Mouse (Mus musculus) lung, embryonic 14.5 days (tissue): ENCODE results near the gene Gbf1. TPM values are rescaled to one million over a fixed set of nuclear protein-coding genes. Genes with fewer than 3 reads are reported as not detected.
A peak's percentile ranks its signal among the peaks of the same experiment; 100 is the strongest.

Source experiments
- ATAC-seq: fragments of 200-750 bp; cut with Nextera tagmentation; 2 replicates; pipeline ENCODE4 v1.8.0; 2017; ENCODE audit warnings: mild to moderate bottlenecking, moderate TSS enrichment, moderate library complexity; ENCODE audit not compliant: insufficient read depth
- DNase-seq: peaks from one replicate; pipeline ENCODE4 v3.0.0-alpha.2; 2015
- H3K27ac ChIP-seq: fragments of 300-500 bp; sonication (generic); 2 replicates; pipeline ENCODE4 v1.5.1; 2014; ENCODE audit warnings: low read depth, mild to moderate bottlenecking, moderate library complexity
- H3K27me3 ChIP-seq: fragments of 300-500 bp; sonication (generic); 2 replicates; pipeline ENCODE4 v1.6.1; 2014; ENCODE audit warnings: low read length, control low read depth; ENCODE audit not compliant: insufficient read depth
- H3K36me3 ChIP-seq: fragments of 300-500 bp; sonication (generic); 2 replicates; pipeline ENCODE4 v1.6.1; 2014; ENCODE audit warnings: control low read depth; ENCODE audit not compliant: insufficient read depth
- H3K4me1 ChIP-seq: fragments of 300-500 bp; sonication (generic); 2 replicates; pipeline ENCODE4 v1.6.1; 2014; ENCODE audit warnings: antibody characterized with exemption, control low read depth; ENCODE audit not compliant: insufficient read depth
- H3K4me2 ChIP-seq: fragments of 300-500 bp; sonication (generic); 2 replicates; pipeline ENCODE4 v1.6.1; 2014; ENCODE audit warnings: mild to moderate bottlenecking
- H3K4me3 ChIP-seq: fragments of 300-500 bp; sonication (generic); 2 replicates; pipeline ENCODE4 v1.5.1; 2014; ENCODE audit warnings: low read depth, low read length
- H3K9ac ChIP-seq: fragments of 300-500 bp; sonication (generic); 2 replicates; pipeline ENCODE4 v1.6.1; 2014
- H3K9me3 ChIP-seq: fragments of 300-500 bp; sonication (generic); 2 replicates; pipeline ENCODE4 v1.6.1; 2016; ENCODE audit warnings: low read depth, low read length, control low read depth
- CTCF ChIP-seq: IDR thresholded peaks from 2 replicates; pipeline ENCODE4 v1.5.1; 2016; ENCODE audit warnings: antibody characterized with exemption, low read depth
- WGBS: fragments of 180-500 bp; shearing (Covaris S2); extraction: QIAGEN DNeasy Blood & Tissue Kit; methylation state at CpG from one replicate; pipeline ENCODE4 v1.1.7; 2014; 5-methylcytosine and 5-hydroxymethylcytosine counted together
- polyA plus RNA-seq: library from polyadenylated mRNA; unstranded; fragments of >200 nt; fragmentation: Nextera tagmentation; extraction: Ambion mirVana; gene quantifications from 2 replicates; pipeline ENCODE4 v1.2.1, GENCODE M21; 2014

Gbf1 gene
- polyA plus RNA-seq, 1 experiment from 2014 or later: 66.4 TPM

DNA sequence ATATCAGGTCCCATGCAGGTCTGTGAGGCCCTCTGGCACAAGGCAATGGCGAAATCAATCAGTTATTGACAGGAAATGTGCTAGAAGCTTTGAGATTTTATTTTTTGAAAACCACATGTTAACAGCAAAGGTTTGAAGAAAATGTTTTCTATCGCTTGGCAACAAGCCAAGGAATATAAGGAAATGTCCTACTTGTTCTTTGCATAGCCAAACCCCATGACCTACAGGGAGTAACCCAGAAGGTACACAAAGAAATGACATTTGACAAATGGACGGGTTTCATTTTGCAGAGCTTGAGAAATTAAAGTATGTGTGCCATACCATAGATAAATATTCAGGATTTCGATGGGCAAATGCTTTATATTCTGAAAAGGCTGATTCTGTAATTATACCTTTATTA, 144.6 kb downstream of the Gbf1 start:
- H3K9me3 ChIP-seq: no peaks in the 10 kb centered on the region
- no peaks in the 10 kb centered on the region for H3K27me3 ChIP-seq
- H3K36me3 ChIP-seq: no peaks in the 10 kb centered on the region
- no peak for ATAC-seq
- no peak for TF ChIP-seq CTCF
- H3K4me3 ChIP-seq: no peak overlapping the region
- no peak overlapping the region for H3K4me2 ChIP-seq
- WGBS: 57% methylated on average over 4 of the region's 4 CpGs
- DNase-seq: no peak
- H3K27ac ChIP-seq: no peak overlapping the region
- no peaks in the 10 kb centered on the region for H3K4me1 ChIP-seq
- H3K9ac ChIP-seq: no peak overlapping the region

DNA sequence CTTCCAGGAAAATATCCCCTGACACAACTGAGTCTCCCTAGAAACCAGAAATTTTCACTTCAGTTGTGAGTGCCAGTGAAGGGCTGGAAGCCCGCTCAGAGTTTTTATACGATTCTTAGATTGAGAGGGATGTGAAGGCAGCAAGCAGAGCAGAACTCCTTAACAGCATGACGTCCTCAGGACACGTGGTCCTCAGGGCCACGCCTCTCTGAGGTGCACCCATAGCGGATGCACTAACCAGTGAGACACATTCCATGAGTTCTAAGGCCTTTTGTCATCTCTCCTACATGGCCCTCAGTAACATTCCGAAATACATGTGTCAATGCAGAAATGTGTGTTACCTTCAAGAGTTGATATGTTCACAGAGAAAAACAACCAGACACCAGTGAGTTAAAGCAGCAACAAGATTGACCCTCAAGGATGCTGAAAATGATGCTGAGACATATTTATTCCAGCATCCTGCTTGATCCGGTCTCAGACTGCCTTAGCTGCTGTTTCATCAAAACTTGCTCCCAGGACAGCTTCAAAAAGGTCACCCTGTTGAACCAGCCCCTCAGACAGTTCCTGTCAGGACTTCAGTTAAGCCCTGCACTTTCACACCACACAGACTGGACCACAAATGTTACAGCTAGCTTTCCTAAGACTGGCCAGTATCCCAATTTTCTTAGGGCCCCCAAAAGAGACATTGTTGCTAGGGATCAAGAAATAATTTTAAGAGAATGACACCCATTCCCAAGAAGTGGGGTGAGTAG, 148.2 kb downstream of the Gbf1 start:
- TF ChIP-seq CTCF: no peak
- Histone ChIP-seq H3K4me3 (no peak overlapping the region), H3K4me2 (no peak overlapping the region), H3K9me3 (no peaks in the 10 kb centered on the region), H3K27me3 (no peaks in the 10 kb centered on the region), H3K27ac (no peak overlapping the region), H3K4me1 (no peaks in the 10 kb centered on the region), H3K36me3 (no peaks in the 10 kb centered on the region), H3K9ac (no peak overlapping the region)
- 27% methylated on average over 8 of the region's 8 CpGs for WGBS
- ATAC-seq (no peak), DNase-seq (no peak)

DNA sequence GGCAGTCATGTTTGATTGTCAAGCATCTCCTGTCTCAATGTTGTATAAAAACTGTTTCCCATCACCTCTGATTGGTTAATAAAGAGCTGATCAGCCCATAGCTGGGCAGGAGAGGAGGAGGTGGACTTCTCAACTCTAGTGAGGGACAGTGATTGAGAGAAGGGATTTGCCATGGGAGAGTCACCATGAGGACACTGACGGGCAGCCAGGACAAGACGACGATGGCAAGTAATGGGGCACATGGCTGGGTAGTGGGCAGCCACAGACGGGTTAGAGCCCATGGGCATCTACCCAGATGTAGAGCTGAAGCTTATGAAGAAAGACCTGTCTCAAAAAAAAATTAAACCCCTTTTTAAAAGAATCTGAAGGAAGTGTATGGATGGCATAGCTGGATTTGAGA, 150.2 kb downstream of the Gbf1 start:
- no peak for ATAC-seq
- Histone ChIP-seq H3K4me2 (no peak overlapping the region), H3K9me3 (no peaks in the 10 kb centered on the region), H3K4me3 (no peak overlapping the region), H3K27ac (no peak overlapping the region), H3K27me3 (0 out of 2 replicates have a peak, but pooled peaks cover 3% of the 10 kb centered on the region), H3K9ac (no peak overlapping the region), H3K4me1 (0 out of 2 replicates have a peak, but pooled peaks cover 3% of the 10 kb centered on the region), H3K36me3 (no peaks in the 10 kb centered on the region)
- no peak for TF ChIP-seq CTCF
- no peak for DNase-seq
- whole genome bisulfite sequencing: 88% methylated on average over 4 of the region's 4 CpGs

DNA sequence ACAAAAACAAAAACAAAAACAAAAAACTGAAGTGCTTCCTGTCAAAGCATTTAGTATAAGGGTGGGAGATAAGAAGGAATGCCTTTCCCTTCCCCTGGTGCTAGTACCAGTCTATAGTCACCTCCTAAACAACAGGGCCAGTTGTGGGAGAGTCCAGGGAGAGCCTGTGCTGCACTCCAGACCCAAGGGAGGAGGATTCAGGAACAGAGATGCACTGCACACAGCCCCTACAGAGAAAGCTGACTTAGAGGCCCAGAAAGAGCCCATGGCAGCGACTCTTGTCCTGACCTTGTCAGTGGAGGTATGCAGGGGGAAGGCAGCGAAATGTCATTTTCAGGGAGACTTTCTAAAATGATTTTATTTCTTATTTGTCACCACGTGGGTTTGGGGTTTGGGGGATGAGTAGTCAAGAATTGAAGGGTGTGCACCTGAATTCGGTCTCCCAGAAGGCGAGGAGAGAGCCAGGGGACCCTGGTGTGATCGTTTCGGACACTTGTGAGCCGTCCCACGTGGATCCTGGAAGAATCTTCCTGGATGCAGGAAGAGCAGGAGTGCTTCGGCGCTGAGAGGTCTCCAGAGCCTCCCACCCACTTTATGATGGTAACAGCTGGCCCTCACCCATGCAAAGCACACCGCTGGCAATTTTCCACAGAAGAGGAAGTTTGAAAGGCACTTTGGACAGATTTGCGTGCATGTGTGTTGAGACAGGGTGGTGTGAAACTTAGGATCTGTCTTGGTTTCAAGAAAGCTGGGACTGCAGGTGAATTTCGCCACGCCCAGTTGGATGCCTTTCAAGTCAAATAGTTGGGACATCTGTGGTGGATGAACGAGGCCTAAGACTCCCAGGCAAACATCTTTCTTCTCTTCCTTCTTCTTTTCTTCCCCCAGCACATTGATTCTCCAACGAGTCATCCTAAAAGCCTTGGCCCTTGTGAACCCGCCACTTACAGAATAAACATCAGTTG, 151.2 kb downstream of the Gbf1 start:
- Histone ChIP-seq H3K4me2 (peak overlapping the region; percentile 99), H3K27me3 (0 out of 2 replicates have a peak, but pooled peaks cover 3% of the 10 kb centered on the region), H3K4me3 (peak overlapping the region; percentile 68), H3K9ac (no peak overlapping the region; the same call in 1 of the 2 replicates), H3K4me1 (0 out of 2 replicates have a peak, but pooled peaks cover 3% of the 10 kb centered on the region), H3K9me3 (no peaks in the 10 kb centered on the region), H3K27ac (peak overlapping the region; percentile 89; the same call in 1 of the 2 replicates), H3K36me3 (no peaks in the 10 kb centered on the region)
- no peak for DNase-seq
- ATAC-seq: no peak
- WGBS: 53% methylated on average over 18 of the region's 18 CpGs
- no peak for TF ChIP-seq CTCF

DNA sequence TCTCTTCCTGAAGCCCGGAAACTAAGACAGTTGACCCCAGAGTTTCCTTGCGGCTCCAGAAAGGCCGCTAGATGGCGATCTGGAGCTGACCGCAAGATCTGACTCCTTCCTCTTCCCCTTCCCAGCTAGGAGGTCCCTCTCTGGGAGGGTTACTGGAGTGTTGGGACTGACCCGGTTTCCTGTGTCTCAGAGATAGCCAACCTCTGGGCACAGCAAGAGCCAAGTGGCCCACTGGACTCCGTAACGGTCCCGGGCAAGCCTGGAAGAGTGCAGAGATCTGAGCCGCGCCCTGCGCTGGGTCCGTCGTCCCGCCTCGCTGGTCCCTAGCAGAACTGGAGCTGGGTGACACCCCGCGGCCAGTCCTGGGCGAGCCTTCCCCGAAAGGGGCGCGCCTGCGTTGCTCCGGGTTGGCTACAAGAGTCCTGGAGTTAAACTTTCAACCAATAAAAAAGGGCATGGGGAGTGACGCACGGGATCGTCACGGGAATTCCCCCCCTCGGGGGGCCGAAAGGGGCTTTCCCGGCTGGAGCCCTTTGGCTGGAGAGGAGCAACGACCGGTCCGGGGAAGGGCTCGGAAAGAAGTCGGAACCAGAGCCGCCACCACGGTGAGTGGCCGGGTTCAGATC, 152.0 kb downstream of the Gbf1 start, which contains the start of gene Nfkb2:
TSS of gene Nfkb2 (plus strand) at position 105 of the 626 bp plus-strand sequence.
- Histone ChIP-seq H3K4me3 (peak within 1 kb of the TSS; percentile 68), H3K4me1 (0 out of 2 replicates have a peak, but pooled peaks cover 3% of the 10 kb centered on the region), H3K4me2 (peak within 1 kb of the TSS; percentile 99), H3K9ac (peak within 1 kb of the TSS; percentile 59), H3K27ac (peak within 1 kb of the TSS; percentile 89), H3K9me3 (no peaks in the 10 kb centered on the region), H3K36me3 (no peaks in the 10 kb centered on the region), H3K27me3 (0 out of 2 replicates have a peak, but pooled peaks cover 3% of the 10 kb centered on the region)
- under 1% methylated on average over 39 of the region's 39 CpGs for WGBS
- peak; percentile 95 for DNase-seq
- ATAC-seq: peak; percentile 94
- peak; percentile 91 for TF ChIP-seq CTCF

DNA sequence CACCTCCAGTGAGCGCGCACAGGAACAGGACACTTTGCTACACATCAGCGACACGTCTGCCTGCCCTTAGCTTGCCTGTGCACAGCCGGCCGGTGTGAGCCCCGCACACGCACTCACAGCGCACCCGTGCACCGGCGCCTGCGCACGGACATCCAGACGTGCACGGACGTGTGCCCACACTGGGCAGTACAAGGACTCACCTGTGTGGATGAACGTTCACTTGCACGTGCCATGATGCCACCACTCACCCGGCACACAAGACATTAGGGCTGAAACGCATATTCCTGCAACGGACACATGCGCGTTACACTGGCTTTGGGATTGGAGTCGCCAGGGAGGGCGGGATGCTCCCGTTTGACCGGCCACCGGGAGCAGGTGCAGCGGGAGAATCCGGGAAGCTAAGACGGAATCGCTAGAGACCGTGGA, 152.6 kb downstream of the Gbf1 start:
- Histone ChIP-seq H3K27ac (peak overlapping the region; percentile 72), H3K9me3 (no peaks in the 10 kb centered on the region), H3K4me2 (peak overlapping the region; percentile 99), H3K27me3 (0 out of 2 replicates have a peak, but pooled peaks cover 3% of the 10 kb centered on the region), H3K36me3 (0 out of 2 replicates have a peak, but pooled peaks cover 5% of the 10 kb centered on the region), H3K4me3 (peak overlapping the region; percentile 68), H3K4me1 (0 out of 2 replicates have a peak, but pooled peaks cover 3% of the 10 kb centered on the region), H3K9ac (peak overlapping the region; percentile 59)
- DNase-seq (no peak), ATAC-seq (peak; percentile 30)
- no peak for TF ChIP-seq CTCF
- WGBS: 1% methylated on average over 34 of the region's 34 CpGs
